Mouse (Mus musculus): ENCODE data around the gene Bicral.

DNA sequence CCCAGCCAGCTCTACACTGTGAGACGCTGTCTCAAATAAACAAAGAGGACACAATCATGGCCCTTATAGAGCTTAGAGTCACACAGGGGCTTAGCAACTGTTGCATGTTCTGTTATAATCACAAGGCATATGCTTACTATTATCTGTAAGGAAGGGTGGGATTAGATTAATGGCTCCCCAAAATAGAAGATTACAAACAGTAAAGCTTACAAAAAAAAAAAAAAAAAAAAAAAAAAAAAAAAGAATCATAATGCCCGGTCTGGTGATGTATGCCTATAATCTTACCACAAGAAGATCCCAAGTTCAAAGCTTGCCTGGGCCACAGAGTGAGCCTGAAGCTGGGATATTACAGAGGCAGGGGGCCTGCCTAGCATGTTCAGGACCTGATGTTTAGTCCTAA is 22.0 kb upstream of the Bicral start:
- no peak for TF ChIP-seq POLR2A (IDR thresholded peaks at IDR 0.05; ENCODE audit: low read depth, low read length)
- TF ChIP-seq MAX (IDR thresholded peaks at IDR 0.05; ENCODE audit: low read length): no peak
- no peak for TF ChIP-seq MEF2A (IDR thresholded peaks at IDR 0.05; ENCODE audit: borderline replicate concordance, low read depth, low read length)
- no peak for TF ChIP-seq TCF12 (IDR thresholded peaks at IDR 0.05; ENCODE audit: low read depth, low read length)
- no peak for TF ChIP-seq USF1 (IDR thresholded peaks at IDR 0.05; ENCODE audit: low read depth, low read length)
- no peak for TF ChIP-seq ELF1 (IDR thresholded peaks at IDR 0.05; ENCODE audit: low read depth, low read length)
- no peak for TF ChIP-seq ZMIZ1 (IDR thresholded peaks at IDR 0.05; ENCODE audit: low read depth, low read length)
- no peak for TF ChIP-seq CTCF (conservative IDR thresholded peaks at IDR 0.05 in 1 of 2, IDR thresholded peaks at IDR 0.05 in 1 of 2; ENCODE audit: low read depth in 2 of 2, low read length in 2 of 2)
- TF ChIP-seq HCFC1 (IDR thresholded peaks at IDR 0.05; ENCODE audit: low read depth, low read length): no peak
- no peak for TF ChIP-seq USF2 (conservative IDR thresholded peaks at IDR 0.05; ENCODE audit: low read depth, low read length)
- no peak for TF ChIP-seq POLR2AphosphoS2 (IDR thresholded peaks at IDR 0.05; ENCODE audit: low read depth, low read length)
- TF ChIP-seq MYC (IDR thresholded peaks at IDR 0.05; ENCODE audit: low read depth, low read length): no peak
- no peak for TF ChIP-seq GABPA (IDR thresholded peaks at IDR 0.05; ENCODE audit: insufficient replicate concordance, low read depth, low read length)
- no peak for TF ChIP-seq EP300 (IDR thresholded peaks at IDR 0.05; ENCODE audit: low read length)
